Mouse (Mus musculus): ENCODE results near the gene Lbr.
A peak's percentile ranks its signal among the peaks of the same experiment; 100 is the strongest.
"Not testable (repeated sequence)": the region's sequence is repeated elsewhere in the genome, so short reads cannot be mapped to it uniquely, and the experiment has no call there.

Lbr gene

DNA sequence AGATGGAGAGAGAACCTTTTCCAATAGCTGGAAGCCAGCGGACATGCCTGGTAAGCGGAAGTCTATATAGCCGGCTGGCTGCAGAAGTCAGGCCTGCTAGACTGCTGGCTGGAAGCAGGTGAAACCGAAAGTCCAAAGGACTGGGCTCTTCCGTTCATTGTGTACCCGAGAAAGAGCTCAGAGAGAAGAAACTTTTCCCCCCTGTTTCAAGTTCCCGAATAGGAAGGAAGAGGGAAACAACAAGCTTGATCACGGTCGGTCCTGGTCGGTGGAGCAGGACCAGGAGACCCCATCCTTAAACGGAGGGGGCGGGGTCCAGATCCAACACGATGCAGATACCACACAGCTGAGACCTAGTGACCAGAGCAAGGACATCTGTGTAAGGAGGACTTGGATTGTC is 9.6 kb upstream of the Lbr start:
- peak; percentile 29 to 64 for DNase-seq (ENCODE audit: low spot score in 2 of 2)

DNA sequence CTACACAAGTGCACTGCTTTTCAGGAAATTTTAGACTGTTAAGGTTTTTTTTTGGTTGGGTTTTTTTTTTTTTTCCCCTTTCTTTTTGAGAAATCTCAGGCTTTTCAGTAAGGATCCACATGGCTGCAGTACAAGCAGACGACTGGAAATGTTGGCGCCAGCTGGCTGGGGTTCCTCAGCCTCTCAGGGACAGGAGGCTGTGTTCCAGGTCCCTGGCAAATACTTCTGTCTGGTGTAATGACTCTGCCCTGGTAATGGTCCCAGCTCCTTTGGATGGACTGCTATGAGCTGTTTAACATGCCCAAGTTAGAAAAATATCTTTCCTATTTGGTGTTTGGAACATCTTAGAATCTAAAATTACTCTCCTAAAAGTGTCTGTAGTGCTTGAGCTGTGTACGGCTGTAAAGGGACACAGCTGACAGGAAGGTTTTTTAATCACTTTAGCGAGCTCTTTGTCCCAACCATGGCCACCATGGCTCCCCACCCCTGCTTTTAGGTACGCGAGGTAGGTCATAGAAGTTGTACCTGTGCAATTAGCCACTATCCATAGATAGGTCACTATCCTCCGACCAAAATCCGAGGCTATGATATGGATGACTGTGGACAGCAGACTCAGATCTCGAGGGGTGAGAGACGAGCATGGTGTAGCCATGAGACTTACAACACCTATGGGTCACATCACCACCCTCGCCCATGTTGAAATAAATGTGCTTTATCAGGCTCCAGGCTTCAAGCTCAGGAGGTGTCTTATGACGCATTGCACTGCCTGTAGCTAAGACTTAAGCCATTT is 8.9 kb upstream of the Lbr start:
- DNase-seq (ENCODE audit: low spot score in 2 of 2) = peak in 1 of 2 experiments; percentile 58

DNA sequence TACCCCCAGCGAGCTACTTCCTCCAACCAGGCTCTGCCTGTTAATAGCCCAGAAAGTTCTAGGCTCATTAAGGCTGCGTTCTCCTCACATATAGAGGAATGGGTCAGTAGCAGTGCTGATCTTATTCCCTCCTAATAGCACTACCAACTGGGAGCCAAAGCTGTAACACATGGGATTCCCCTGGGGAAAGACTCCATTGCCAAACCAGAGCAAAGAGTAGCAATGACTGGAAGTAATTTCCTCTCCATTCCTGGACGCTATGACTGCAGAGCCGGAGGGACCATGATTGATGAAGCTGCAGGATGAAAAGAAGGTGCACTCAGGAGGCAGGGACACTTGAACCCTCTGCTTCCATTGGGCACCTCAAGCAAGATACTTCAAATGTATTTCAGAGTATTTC is 7.6 kb upstream of the Lbr start:
- DNase-seq (ENCODE audit: low spot score in 2 of 2) = no peak

DNA sequence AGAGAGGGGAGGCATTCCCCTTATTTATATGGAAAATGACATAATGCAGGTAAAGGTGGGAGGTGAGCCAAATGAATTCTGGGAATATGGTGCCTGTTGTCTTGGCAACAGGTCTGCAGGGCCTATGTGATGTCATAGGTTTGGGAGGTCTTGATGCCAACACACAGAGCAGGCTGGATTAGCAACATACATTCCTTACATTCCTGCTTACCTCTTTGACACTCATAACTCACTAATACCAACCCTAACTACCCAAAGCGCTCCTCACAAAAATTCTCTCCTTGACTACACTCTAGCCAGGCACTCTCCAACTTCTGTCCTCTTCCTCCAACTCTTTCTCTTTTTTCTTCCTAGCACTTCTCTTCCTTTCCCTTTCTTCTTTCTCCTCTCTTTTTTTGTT is 5.4 kb upstream of the Lbr start:
- DNase-seq (ENCODE audit: low spot score in 2 of 2) = no peak

DNA sequence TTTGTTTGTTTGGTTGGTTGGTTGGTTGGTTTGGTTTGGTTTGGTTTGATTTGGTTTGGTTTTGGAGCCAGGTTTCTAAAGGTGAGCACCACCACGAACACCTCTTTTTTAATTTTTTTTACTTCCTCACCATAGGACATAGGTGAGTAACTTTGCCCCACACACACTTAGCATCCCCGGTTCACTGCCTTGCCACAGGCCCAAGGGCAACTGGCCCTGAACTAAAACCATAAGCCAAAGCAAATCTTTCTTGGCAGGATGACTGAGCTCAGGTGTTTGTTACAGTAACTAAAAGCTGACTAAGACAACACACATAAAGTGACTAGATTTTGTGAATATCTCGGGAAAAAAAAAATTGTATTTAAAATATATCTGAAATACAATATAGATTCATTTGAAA is 4.5 kb upstream of the Lbr start:
- DNase-seq (ENCODE audit: low spot score in 2 of 2) = peak in 1 of 2 experiments; percentile 13

DNA sequence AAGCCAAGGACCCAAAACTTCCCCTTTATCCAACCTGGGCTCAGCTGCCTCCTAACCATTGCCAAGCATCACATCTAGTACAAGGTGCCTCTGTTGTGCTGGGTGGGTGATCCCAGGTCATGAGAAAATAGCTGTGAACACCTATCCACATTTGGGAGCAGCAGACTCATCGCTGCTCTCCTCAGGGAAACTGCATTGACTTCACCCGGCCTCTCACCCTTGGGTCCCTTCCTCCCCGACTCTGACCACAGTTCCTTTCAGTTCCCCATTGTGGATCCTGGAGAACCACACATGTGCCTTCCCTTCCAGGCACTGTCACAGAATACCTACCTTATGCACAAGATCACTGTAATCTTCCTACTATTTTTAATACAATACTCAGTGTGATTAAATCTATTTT is 2.9 kb upstream of the Lbr start:
- peak; percentile 13 to 60 for DNase-seq (ENCODE audit: low spot score in 2 of 2)

DNA sequence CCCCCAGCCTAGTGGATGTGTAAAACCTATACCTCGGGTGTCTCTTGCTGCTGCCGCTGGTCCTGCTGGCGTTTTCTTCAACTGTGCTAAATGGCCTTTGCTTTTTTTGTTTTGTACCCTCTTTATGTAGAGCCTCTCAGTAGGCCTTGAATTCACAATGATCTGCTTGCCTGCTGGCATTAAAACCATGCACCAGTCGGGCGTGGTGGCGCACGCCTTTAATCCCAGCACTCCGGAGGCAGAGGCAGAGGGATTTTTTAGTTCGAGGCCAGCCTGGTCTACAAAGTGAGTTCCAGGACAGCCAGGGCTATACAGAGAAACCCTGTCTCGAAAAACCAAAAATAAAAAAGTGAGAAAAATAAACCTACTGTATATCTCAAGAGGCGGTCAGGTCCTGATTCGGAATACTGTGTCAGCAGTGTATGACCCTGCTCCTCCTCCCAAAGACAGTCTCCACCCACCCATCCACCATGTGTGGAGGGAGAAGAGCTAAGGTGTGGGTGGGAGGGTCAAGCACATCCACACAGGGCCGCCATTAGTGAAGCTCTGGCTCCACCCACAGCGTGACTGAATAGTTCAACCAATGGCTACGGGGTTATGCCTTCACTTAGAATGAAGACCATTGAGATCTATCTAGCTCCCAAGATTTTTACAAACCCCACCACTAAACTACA is 2.2 kb upstream of the Lbr start:
- DNase-seq (ENCODE audit: low spot score in 2 of 2) = no peak

DNA sequence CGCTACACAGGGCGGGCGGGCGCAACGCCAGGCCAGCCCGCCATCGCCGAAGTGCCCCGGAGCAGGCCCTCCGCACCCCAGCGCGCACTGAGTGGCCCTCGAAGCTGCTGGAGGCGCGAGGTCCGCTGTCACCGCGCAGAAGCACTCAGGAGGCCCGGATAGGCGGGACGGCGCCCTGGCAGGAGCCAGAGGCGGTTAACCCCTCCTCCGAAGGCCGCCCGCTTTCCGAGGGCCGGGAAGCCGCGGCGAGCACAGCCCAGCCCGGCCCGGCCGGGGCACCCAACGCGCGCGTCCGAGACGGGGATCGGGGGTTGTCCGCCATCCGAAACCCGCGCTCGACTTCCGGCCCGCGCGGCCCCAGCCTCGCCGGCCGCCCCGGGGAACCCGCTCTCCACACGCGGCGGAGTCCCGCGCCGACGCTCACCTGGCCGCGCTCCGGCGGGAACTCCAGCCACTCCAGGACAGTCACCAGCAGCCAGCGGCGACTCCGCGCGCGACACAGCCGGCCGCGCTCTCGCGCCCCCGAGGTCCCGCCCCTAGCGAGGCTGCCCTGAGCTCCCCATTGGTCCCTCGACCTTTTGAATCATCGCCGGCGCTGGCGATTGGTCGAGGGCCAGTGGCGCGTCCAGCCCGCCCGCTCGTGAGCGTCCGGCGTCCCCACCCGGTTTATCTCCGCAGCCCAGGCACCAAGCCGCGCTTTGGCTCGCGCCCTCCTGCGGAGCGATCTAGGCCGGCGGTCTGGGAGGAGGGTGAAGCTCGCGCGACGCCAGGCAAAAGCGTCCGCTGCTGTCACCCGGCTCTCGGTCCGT is 778 bp downstream of the Lbr start:
- DNase-seq (ENCODE audit: low spot score in 2 of 2) = peak; percentile 97 to 98

DNA sequence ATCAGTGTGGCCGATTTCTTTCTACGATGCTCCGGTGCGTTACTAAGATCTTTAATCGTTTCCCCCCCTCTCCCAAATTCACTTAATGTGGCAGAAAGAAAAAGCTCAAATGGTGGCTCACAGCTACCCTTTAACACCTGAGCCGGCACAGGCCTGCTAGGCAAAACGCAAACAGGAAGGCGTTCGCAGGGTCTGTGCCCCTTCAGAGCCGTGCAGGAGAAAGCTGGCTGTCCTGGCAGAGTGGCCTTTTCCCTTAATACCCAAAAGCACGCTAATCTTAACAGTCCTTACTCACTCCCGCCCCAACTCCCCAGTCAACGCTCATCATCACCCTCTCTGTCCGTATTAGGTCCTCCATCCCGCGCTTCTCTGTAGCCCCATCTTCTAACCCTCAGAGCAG is 1.4 kb downstream of the Lbr start:
- no peak for DNase-seq (ENCODE audit: low spot score in 2 of 2)

DNA sequence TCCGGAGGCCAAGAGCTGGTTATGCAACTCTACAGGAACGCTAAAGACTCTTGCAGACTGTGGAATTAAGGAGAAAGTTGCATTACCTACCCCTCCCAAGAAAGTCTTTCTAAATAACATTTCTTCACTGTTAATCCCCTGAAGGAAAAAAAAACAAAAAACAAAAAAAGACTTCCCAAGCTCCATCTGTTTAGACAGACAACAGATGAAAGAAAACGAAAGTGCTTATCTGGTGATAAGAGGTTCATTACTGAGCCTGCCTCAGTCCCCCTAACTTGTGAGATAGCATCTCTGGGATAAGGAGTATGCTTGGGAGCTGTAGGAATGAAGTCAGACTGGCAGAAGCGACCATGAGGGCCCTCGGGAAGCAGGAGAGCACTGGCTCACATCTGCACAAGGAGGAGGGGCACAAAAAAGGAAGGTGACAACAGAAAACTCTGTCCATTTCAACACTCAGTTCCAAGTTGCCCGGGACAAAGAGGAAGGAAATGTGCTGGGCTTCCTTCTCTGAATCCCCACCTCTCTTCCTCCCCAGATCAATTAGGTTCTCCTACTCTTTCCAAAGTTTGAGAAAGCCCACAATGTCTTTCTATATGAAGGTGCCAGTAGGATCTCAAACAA is 3.0 kb downstream of the Lbr start:
- DNase-seq (ENCODE audit: low spot score in 2 of 2) = peak in 1 of 2 experiments; percentile 65

DNA sequence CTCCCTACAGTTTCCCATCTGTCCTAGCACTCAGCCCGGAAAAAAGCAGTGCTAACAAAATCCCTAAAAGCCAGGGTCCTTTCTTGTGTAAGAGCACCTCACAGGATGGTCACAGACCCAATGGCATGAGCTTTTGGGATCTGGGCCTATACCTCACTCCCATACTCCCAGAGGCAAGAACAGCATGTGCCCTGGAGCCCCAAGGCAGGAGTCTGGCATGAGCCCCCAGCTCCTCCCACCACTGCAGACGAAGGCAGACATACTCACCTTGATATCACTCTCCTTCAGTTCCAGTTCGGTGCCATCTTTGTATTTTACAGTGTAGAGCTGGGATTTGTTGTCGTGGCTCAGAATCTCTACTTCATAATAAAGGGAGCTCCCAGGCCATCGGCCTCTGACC is 4.7 kb downstream of the Lbr start:
- no peak for DNase-seq (ENCODE audit: low spot score in 2 of 2)

DNA sequence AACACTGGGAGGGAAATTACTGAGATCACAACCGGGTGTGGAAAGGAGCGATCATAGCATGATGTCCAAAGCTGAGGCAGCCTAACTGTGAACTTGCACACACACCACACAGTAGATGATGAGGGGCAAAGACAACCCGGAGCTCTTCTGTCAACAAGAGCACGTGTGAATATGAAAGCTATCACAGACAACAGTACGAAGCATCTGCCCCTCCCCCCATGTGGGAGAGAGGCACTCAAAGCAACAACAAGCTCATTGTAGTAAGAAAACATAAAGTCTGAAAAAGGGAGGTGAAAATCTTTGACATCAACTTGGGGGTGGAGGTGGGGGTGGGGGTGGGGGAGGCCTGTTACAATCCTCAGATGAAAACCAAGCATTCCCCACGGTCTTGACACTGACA is 9.7 kb downstream of the Lbr start:
- DNase-seq (ENCODE audit: low spot score in 2 of 2) = no peak

DNA sequence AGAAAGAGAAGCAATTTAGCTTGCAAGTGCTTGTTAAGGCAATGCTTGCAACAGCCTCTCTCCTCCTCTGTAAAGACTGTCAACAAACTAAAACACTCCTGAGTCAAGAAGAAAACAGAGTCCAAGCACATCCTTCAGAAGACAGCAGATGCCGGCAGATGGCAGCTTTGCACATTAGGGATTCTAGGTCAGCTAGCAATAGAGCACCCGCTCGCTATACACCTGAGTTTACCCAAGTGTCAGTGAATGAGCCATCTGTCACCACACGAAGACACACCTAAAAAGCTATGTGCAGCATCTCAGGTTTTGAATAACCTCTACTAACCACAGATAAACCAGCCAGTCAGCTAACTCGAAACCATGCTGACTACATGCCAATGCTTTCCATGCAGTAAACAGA is 10.1 kb downstream of the Lbr start:
- DNase-seq (ENCODE audit: low spot score in 2 of 2) = no peak

DNA sequence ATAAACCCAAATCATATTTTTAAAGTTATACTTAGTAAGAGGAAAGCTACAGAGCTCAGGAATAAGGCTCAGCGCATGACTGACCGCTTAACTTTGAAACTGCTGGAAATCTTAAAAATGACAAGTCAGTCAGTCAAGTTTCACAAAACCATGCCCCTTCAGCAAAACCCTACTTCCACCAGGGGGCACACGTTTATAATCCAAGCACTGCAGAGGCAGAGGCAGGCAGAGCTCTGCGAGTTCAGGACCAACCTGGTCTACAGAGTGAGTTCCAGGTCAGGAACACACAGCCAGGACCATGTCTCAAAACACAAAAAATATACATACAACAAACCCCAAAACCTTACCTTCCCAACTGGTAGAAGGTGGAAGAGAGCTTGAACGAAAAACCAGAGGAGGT is 14.5 kb downstream of the Lbr start:
- peak in 1 of 2 experiments; percentile 43 for DNase-seq (ENCODE audit: low spot score in 2 of 2)

DNA sequence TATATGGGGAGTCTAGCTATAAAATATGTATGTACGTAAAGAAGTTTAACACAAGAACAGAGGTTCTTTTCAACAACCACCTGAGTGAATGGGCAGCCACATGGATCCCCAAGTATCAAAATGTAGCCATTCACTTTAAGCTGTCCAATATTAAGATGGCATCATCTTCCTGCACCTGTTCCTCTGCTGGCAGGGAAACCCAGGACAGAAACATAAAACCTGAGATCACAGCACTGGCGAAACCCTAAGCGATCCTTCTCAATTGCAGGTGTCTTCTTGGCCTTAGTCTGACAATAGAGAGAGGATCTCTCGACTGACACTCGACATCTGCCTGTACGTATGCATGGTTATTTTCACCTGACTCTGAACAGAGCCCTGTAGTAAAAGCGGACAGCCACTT is 16.1 kb downstream of the Lbr start:
- DNase-seq (ENCODE audit: low spot score in 2 of 2) = no peak

DNA sequence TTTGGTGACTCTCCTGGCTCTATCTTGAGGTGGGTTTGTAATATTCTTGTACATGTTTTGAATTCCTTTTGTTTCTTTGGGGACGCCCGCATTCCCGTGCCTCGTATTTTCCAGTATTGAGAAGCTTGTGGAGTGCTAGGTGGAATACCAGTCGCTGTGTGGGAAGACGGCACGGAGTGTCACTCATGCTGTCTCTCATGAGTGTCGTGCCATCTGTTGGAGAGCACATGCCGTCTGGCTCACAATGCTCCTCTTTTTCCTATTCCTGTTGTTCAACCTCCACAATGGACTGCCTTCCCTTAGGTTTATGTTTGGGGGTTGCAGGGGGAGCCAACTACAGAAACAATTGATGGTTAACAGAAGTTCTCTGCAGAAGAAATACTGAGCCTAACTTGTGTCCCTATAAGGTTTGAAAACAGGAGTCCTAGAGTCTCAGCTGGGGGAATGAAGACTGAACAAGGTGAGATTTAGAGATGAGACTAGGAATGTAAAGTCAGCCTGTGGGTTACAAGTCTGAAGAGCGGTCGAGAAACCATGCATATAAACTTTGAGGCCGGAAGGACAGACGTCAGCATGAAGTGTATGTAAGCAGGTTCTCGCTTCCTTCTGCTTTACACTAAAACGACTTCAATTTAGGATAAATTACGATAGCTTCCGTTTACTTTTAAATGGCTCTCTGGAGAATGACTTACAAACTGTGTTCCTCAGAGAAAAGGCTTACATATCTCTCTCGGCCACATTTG is 31.2 kb downstream of the Lbr start:
- no peak for DNase-seq (ENCODE audit: low spot score in 2 of 2)

DNA sequence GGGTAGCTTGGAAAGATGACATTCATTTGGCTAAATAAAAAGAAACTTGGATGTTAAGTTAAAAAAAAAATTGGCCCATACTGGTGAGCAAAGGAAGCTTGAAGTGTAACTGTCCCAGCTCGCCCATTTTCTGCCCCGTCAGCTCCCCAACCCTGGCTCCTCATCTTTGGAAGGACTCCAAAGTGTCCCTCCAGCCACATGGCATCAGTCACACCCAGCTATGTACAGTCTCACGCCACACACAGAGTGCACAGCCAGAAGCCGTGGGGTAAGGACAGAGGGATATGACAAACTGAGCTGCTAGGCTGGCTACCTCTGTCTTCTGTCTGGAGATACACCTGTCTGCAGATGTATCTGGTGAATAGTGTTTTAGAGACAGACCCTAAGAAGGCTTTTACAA is 42.2 kb downstream of the Lbr start:
- no peak for DNase-seq (ENCODE audit: low spot score in 2 of 2)

DNA sequence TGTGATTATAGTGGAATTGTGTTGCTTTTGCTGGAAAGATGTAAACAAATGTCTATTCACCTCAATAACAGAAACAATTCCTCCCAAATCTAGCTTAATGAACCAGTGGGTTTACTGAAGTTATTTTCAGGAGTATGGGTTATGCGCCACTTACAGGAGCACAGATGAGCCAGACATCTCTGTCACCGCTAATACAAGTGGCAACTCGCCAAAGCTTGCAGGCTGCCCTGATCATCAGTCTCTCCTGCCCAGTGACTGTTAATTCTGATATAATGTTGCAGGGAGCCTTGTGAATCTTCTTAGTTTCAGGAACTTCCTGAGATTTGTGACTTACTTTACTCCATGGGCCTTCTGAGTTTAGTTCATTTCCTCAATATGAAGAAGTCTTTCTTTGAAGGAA is 42.9 kb downstream of the Lbr start:
- DNase-seq (ENCODE audit: low spot score in 2 of 2) = no peak

DNA sequence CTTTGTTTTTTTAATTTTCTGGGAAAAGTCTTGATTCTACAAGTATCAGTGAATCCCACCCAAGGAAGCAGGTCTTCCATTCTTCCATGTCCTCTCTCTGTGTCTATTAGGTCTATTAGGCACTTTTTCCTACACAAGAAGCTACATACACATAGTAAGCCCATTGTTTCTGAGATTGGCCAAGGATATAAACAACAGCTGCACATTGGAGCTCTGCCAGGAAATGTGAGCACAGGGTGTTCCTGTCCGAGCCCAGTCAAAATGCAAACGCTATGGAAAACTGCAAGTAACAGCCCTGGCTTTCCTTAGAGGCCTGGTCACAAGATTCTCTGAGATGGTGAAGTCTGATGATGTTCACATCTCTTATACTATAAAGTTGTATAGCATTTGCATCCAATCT is 49.3 kb downstream of the Lbr start:
- DNase-seq (ENCODE audit: low spot score in 2 of 2) = no peak

DNA sequence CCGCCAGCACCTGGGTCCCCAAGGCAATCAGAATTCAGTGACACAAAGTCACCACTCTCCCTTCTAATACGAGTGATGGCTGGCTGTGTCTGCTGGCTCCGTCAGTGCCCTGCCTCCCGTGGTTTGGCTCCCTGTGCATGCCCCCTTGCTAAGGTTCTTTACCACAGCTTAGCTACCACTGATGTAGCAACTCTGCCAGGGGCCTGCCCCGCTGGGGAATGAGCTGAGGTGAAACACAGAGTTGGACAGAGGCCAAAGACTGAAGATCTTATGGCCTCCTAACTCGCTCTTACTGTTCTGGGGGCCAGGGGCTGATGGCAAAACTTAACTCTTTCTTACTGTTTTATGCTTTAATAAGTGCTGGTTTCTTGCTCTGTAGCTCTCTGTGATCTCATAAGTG is 52.9 kb downstream of the Lbr start:
- no peak for DNase-seq (ENCODE audit: low spot score in 2 of 2)

DNA sequence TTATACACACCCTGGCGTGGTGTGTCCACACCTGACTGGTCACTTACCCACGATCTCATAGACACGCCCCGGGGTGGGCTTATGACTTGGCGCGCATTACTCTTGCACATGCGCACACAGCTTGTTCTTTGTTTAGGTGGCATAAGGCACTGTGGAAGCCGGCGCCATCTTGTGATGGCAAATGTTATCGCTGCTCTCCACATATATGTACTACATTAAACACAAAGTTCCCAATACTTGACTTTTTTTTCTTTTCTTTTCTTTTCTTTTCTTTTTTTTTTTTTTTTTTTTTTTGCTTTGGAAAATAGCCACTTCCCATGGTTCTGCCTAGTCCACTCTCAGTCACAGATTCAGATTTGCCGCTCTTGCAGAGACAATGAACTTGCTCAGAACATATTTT is 60.2 kb downstream of the Lbr start:
- not testable (repeated sequence) for DNase-seq (ENCODE audit: low spot score in 2 of 2)

DNA sequence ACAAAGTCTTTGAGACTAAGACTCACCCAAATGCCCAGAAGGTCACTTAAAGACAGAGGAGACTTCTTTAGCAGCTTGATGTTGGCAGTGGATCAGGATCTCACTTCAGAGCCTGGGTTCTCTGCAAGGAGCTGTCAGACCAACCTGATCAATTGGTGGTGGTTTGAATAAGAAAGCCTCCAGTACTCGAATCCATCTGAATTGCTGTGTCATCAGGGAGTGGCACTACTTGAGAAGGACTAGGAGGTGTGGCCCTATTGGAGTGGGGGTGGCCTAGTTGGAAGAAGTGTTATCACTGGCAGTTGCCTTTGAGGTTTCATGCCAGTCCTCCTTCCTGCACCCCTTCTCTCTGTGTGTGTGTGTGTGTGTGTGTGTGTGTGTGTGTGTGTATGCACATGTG is 66.3 kb downstream of the Lbr start:
- no peak for DNase-seq (ENCODE audit: low spot score in 2 of 2)
